Mouse (Mus musculus): ENCODE results near the gene Lix1. TPM values are rescaled to one million over a fixed set of nuclear protein-coding genes. Genes with fewer than 3 reads are reported as not detected.
A peak's percentile ranks its signal among the peaks of the same experiment; 100 is the strongest.
"Not testable (repeated sequence)": the region's sequence is repeated elsewhere in the genome, so short reads cannot be mapped to it uniquely, and the experiment has no call there.

The Lix1 gene
- polyA plus RNA-seq, 1 experiment = 1.0 TPM

- WGBS = 78% methylated on average over 8 of the region's 8 CpGs
- no peak overlapping the region for H3K4me3 ChIP-seq (ENCODE audit: insufficient read depth, low read depth, low read length)
- no peak overlapping the region for H3K27ac ChIP-seq (ENCODE audit: insufficient read depth, low read depth, low read length)
- no peaks in the 10 kb centered on the region for H3K4me1 ChIP-seq (ENCODE audit: control insufficient read depth, insufficient read depth, low read length)
- TF ChIP-seq POLR2A (IDR thresholded peaks at IDR 0.05; ENCODE audit: low read depth, low read length) (no peak), CTCF (conservative IDR thresholded peaks at IDR 0.05; ENCODE audit: insufficient read depth, insufficient read length, low read depth, low read length) (no peak)
- no peaks in the 10 kb centered on the region for H3K36me3 ChIP-seq (ENCODE audit: control insufficient read depth, insufficient read depth, low read length)
- no peaks in the 10 kb centered on the region for H3K27me3 ChIP-seq (replicated peaks; ENCODE audit: control insufficient read depth, insufficient read depth, low read length)
- DNase-seq = peak; percentile 7
Measured at GRCm38 (mm10) chr17:17492116-17492515, 89.6 kb downstream of the Lix1 start.

DNA sequence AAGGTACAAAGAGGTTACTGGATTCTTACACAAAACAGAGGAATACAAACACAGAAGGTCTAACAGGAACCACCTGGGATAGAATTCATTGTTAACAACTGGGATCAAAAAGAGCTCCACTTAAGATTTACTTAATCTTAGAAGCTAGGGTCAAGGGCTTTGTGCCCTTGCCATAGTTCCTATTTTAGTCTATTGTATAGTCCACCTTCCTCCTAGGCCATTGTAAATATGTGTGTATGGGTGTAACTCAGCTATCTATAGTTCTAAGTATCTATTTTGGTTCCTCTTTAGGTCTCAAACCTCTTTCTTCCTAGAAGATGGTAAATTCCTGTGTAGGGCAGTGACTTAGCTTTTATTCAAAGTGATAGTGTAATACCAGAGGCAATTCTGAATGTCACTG lies 93.8 kb downstream of the Lix1 start:
- not testable (repeated sequence) for H3K27ac ChIP-seq (ENCODE audit: insufficient read depth, low read depth, low read length); H3K36me3 ChIP-seq (ENCODE audit: control insufficient read depth, insufficient read depth, low read length); H3K4me3 ChIP-seq (ENCODE audit: insufficient read depth, low read depth, low read length); DNase-seq; H3K27me3 ChIP-seq (replicated peaks; ENCODE audit: control insufficient read depth, insufficient read depth, low read length); H3K4me1 ChIP-seq (ENCODE audit: control insufficient read depth, insufficient read depth, low read length)

GRCm38 (mm10) chr17:17496730-17497129 lies 94.3 kb downstream of the Lix1 start:
- no peak for DNase-seq
- Histone ChIP-seq H3K4me3 (ENCODE audit: insufficient read depth, low read depth, low read length) (no peak overlapping the region), H3K4me1 (ENCODE audit: control insufficient read depth, insufficient read depth, low read length) (no peaks in the 10 kb centered on the region), H3K27ac (ENCODE audit: insufficient read depth, low read depth, low read length) (no peak overlapping the region), H3K36me3 (ENCODE audit: control insufficient read depth, insufficient read depth, low read length) (no peaks in the 10 kb centered on the region), H3K27me3 (replicated peaks; ENCODE audit: control insufficient read depth, insufficient read depth, low read length) (no peaks in the 10 kb centered on the region)
- WGBS = 66% methylated on average over 7 of the region's 7 CpGs
- no peak for TF ChIP-seq POLR2A (IDR thresholded peaks at IDR 0.05; ENCODE audit: low read depth, low read length)

DNA sequence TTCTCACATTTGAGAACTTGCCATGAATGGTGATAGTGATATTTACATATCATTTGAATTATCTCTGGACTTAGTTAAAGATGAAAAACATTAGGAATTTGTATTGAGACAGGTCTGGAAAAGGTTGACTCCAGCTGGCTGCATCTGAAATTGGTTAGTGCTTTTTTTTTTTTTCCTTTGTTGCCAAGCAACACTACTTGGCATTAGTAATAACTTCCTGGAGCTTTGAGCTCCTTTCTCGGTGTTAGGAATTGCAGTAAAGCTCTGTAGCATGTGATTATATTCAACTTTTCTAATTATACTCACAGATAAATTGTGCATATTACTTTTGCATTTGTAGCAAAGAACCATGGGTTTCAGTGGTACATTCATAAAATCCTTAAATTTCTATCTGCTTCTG lies 96.4 kb downstream of the Lix1 start:
- Histone ChIP-seq H3K36me3 (ENCODE audit: control insufficient read depth, insufficient read depth, low read length) (no peaks in the 10 kb centered on the region), H3K4me3 (ENCODE audit: insufficient read depth, low read depth, low read length) (no peak overlapping the region), H3K4me1 (ENCODE audit: control insufficient read depth, insufficient read depth, low read length) (no peaks in the 10 kb centered on the region), H3K27me3 (replicated peaks; ENCODE audit: control insufficient read depth, insufficient read depth, low read length) (no peaks in the 10 kb centered on the region), H3K27ac (ENCODE audit: insufficient read depth, low read depth, low read length) (no peak overlapping the region)
- no peak for TF ChIP-seq POLR2A (IDR thresholded peaks at IDR 0.05; ENCODE audit: low read depth, low read length)
- TF ChIP-seq CTCF (conservative IDR thresholded peaks at IDR 0.05; ENCODE audit: insufficient read depth, insufficient read length, low read depth, low read length) = no peak
- DNase-seq = peak; percentile 24
- WGBS = 17% methylated on average over 1 of the region's 1 CpGs

- no peak for DNase-seq
- WGBS = 53% methylated on average over 3 of the region's 3 CpGs
- H3K4me3 ChIP-seq (ENCODE audit: insufficient read depth, low read depth, low read length) = no peak overlapping the region
- H3K27ac ChIP-seq (ENCODE audit: insufficient read depth, low read depth, low read length) = peak overlapping the region; percentile 38; the same call in 1 of the 2 replicates
- no peaks in the 10 kb centered on the region for H3K4me1 ChIP-seq (ENCODE audit: control insufficient read depth, insufficient read depth, low read length)
- H3K27me3 ChIP-seq (replicated peaks; ENCODE audit: control insufficient read depth, insufficient read depth, low read length) = no peaks in the 10 kb centered on the region
- H3K36me3 ChIP-seq (ENCODE audit: control insufficient read depth, insufficient read depth, low read length) = no peaks in the 10 kb centered on the region
- TF ChIP-seq POLR2A (IDR thresholded peaks at IDR 0.05; ENCODE audit: low read depth, low read length) = no peak
- TF ChIP-seq CTCF (conservative IDR thresholded peaks at IDR 0.05; ENCODE audit: insufficient read depth, insufficient read length, low read depth, low read length) = no peak
Measured at GRCm38 (mm10) chr17:17499278-17499677, 96.8 kb downstream of the Lix1 start.

DNA sequence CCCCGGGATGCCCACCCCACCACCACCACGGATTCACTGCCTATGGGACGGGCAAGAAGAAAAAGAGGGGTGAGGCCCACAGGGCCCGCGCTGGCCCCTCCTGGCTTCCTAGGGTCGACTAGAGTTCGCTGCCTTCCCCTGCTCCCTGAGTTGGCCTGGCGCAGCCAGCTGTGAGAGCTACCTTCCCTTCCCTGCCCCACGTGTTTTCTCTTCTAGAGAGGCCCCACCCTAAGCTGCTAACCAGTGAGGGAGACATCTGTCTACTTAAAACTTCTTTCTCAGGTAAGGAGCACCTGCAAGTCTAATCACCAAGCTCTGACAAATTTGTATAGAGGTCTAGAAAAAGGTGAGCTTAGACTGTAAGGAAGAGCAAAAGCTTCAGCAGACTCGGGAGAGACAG lies 104.2 kb downstream of the Lix1 start:
- H3K27me3 ChIP-seq (replicated peaks; ENCODE audit: control insufficient read depth, insufficient read depth, low read length) = no peaks in the 10 kb centered on the region
- no peaks in the 10 kb centered on the region for H3K4me1 ChIP-seq (ENCODE audit: control insufficient read depth, insufficient read depth, low read length)
- H3K36me3 ChIP-seq (ENCODE audit: control insufficient read depth, insufficient read depth, low read length) = no peaks in the 10 kb centered on the region
- no peak overlapping the region for H3K4me3 ChIP-seq (ENCODE audit: insufficient read depth, low read depth, low read length)
- 93% methylated on average over 10 of the region's 10 CpGs for WGBS
- no peak overlapping the region for H3K27ac ChIP-seq (ENCODE audit: insufficient read depth, low read depth, low read length)
- DNase-seq = no peak
- TF ChIP-seq CTCF (conservative IDR thresholded peaks at IDR 0.05; ENCODE audit: insufficient read depth, insufficient read length, low read depth, low read length) = no peak
- TF ChIP-seq POLR2A (IDR thresholded peaks at IDR 0.05; ENCODE audit: low read depth, low read length) = no peak

Other genes starting within 250 kb of the Lix1 start
- gene Riok2, start 28.4 kb upstream of the Lix1 start, polyA plus RNA-seq (2012; rRNA removed) = 8.0 and 9.4 TPM in 2 replicates
- 7.9 and 11.0 TPM in 2 replicates for gene Lnpep, start 222.4 kb downstream of the Lix1 start, polyA plus RNA-seq (2012; rRNA removed)

All from kidney, adult 2 months (tissue).